Mouse (Mus musculus) intestine, postnatal 0 days (tissue): ENCODE measurements around the gene Hdac9. TPM values are rescaled to one million over a fixed set of nuclear protein-coding genes. Genes with fewer than 3 reads are reported as not detected.

Experiments used
- ATAC-seq: fragments of 200-750 bp; cut with Nextera tagmentation; 2 replicates; pipeline ENCODE4 v1.8.0; 2017; ENCODE audit warnings: mild to moderate bottlenecking, moderate TSS enrichment, moderate library complexity
- H3K27ac ChIP-seq: fragments of 300-500 bp; sonication (generic); 2 replicates; pipeline ENCODE4 v1.5.1; 2014; ENCODE audit warnings: mild to moderate bottlenecking, low read depth, low read length, moderate library complexity
- H3K27me3 ChIP-seq: fragments of 300-500 bp; sonication (generic); replicated peaks from 2 replicates; pipeline ENCODE4 v1.6.1; 2014; ENCODE audit warnings: low read length, mixed read lengths; ENCODE audit not compliant: control insufficient read depth, insufficient read depth
- H3K36me3 ChIP-seq: fragments of 300-500 bp; sonication (generic); 2 replicates; pipeline ENCODE4 v1.6.1; 2014; ENCODE audit warnings: mild to moderate bottlenecking, moderate library complexity; ENCODE audit not compliant: control insufficient read depth, insufficient read depth
- H3K4me1 ChIP-seq: fragments of 300-500 bp; sonication (generic); replicated peaks from 2 replicates; pipeline ENCODE4 v1.6.1; 2014; ENCODE audit warnings: antibody characterized with exemption, low read length, mixed read lengths; ENCODE audit not compliant: control insufficient read depth, insufficient read depth
- H3K4me2 ChIP-seq: fragments of 300-500 bp; sonication (generic); replicated peaks from 2 replicates; pipeline ENCODE4 v1.6.1; 2014; ENCODE audit warnings: low read depth, mild to moderate bottlenecking, moderate library complexity
- H3K4me3 ChIP-seq: fragments of 300-500 bp; sonication (generic); 2 replicates; pipeline ENCODE4 v1.5.1; 2014; ENCODE audit warnings: low read depth, low read length
- H3K9ac ChIP-seq: fragments of 300-500 bp; sonication (generic); 2 replicates; pipeline ENCODE4 v1.6.1; 2014; ENCODE audit warnings: mild to moderate bottlenecking, low read depth, low read length
- H3K9me3 ChIP-seq: fragments of 300-500 bp; sonication (generic); 2 replicates; pipeline ENCODE4 v1.6.1; 2016; ENCODE audit warnings: mixed run types; ENCODE audit not compliant: control insufficient read depth
- CTCF ChIP-seq: sonication (generic); IDR thresholded peaks from 2 replicates; pipeline ENCODE4 v1.5.1; 2016; ENCODE audit warnings: low read depth, mild to moderate bottlenecking, control low read depth, antibody characterized with exemption, moderate library complexity
- WGBS: fragments of 180-500 bp; shearing (Covaris S2); extraction: QIAGEN DNeasy Blood & Tissue Kit; methylation state at CpG from one replicate; pipeline ENCODE4 v1.1.7; 2014; 5-methylcytosine and 5-hydroxymethylcytosine counted together
- polyA plus RNA-seq: library from polyadenylated mRNA; unstranded; fragments of >200 nt; fragmentation: Nextera tagmentation; extraction: Ambion mirVana; gene quantifications from 2 replicates; pipeline ENCODE4 v1.2.1, GENCODE M21; 2015

Hdac9 gene
- polyA plus RNA-seq, 1 experiment from 2014 or later, result 1.4 TPM

GRCm38 (mm10) chr12:34151336-34151735 lies 765.6 kb downstream of the Hdac9 start:
- Histone ChIP-seq H3K4me3 (no peak overlapping the region), H3K9me3 (no peaks in the 10 kb centered on the region), H3K36me3 (no peaks in the 10 kb centered on the region), H3K4me2 (no peak overlapping the region), H3K27ac (no peak overlapping the region), H3K27me3 (no peaks in the 10 kb centered on the region), H3K4me1 (no peaks in the 10 kb centered on the region), H3K9ac (no peak overlapping the region)
- TF ChIP-seq CTCF, result no peak
- no peak for ATAC-seq
- WGBS, result 60% methylated on average over 3 of the region's 3 CpGs

GRCm38 (mm10) chr12:34142743-34143142 lies 774.2 kb downstream of the Hdac9 start:
- ATAC-seq, result no peak
- H3K27ac ChIP-seq, result no peak overlapping the region
- H3K9ac ChIP-seq, result no peak overlapping the region
- no peaks in the 10 kb centered on the region for H3K9me3 ChIP-seq
- H3K4me1 ChIP-seq, result no peaks in the 10 kb centered on the region
- TF ChIP-seq CTCF, result no peak
- no peaks in the 10 kb centered on the region for H3K36me3 ChIP-seq
- no peak overlapping the region for H3K4me3 ChIP-seq
- H3K4me2 ChIP-seq, result no peak overlapping the region
- H3K27me3 ChIP-seq, result no peaks in the 10 kb centered on the region
- 74% methylated on average over 2 of the region's 2 CpGs for WGBS

- no peak overlapping the region for H3K4me3 ChIP-seq
- H3K27me3 ChIP-seq, result no peaks in the 10 kb centered on the region
- no peak overlapping the region for H3K9ac ChIP-seq
- H3K4me2 ChIP-seq, result no peak overlapping the region
- ATAC-seq, result no peak
- H3K4me1 ChIP-seq, result no peaks in the 10 kb centered on the region
- H3K9me3 ChIP-seq, result no peaks in the 10 kb centered on the region
- WGBS, result 27% methylated on average over 1 of the region's 1 CpGs
- no peak overlapping the region for H3K27ac ChIP-seq
- no peak for TF ChIP-seq CTCF
- H3K36me3 ChIP-seq, result no peaks in the 10 kb centered on the region
These were observed 803.6 kb downstream of the Hdac9 start for GRCm38 (mm10) chr12:34113336-34113735.

GRCm38 (mm10) chr12:34092953-34093352 lies 823.9 kb downstream of the Hdac9 start:
- Histone ChIP-seq H3K36me3 (no peaks in the 10 kb centered on the region), H3K27ac (no peak overlapping the region), H3K9me3 (no peaks in the 10 kb centered on the region), H3K27me3 (no peaks in the 10 kb centered on the region), H3K4me1 (no peaks in the 10 kb centered on the region), H3K4me2 (no peak overlapping the region), H3K9ac (no peak overlapping the region), H3K4me3 (no peak overlapping the region)
- 72% methylated on average over 4 of the region's 4 CpGs for WGBS
- no peak for TF ChIP-seq CTCF
- ATAC-seq, result no peak

- no peaks in the 10 kb centered on the region for H3K4me1 ChIP-seq
- no peak overlapping the region for H3K4me2 ChIP-seq
- H3K9me3 ChIP-seq, result no peaks in the 10 kb centered on the region
- 81% methylated on average over 1 of the region's 1 CpGs for WGBS
- ATAC-seq, result no peak
- H3K27me3 ChIP-seq, result no peaks in the 10 kb centered on the region
- H3K9ac ChIP-seq, result no peak overlapping the region
- no peak for TF ChIP-seq CTCF
- no peak overlapping the region for H3K4me3 ChIP-seq
- H3K36me3 ChIP-seq, result no peaks in the 10 kb centered on the region
- H3K27ac ChIP-seq, result no peak overlapping the region
These were observed 825.0 kb downstream of the Hdac9 start for GRCm38 (mm10) chr12:34091851-34092250.

- no peak overlapping the region for H3K4me2 ChIP-seq
- H3K9me3 ChIP-seq, result no peaks in the 10 kb centered on the region
- no peak for TF ChIP-seq CTCF
- H3K27me3 ChIP-seq, result no peaks in the 10 kb centered on the region
- H3K36me3 ChIP-seq, result no peaks in the 10 kb centered on the region
- WGBS, result 67% methylated on average over 2 of the region's 2 CpGs
- no peak for ATAC-seq
- no peak overlapping the region for H3K4me3 ChIP-seq
- H3K4me1 ChIP-seq, result no peaks in the 10 kb centered on the region
- no peak overlapping the region for H3K27ac ChIP-seq
- H3K9ac ChIP-seq, result no peak overlapping the region
These were observed 829.5 kb downstream of the Hdac9 start for GRCm38 (mm10) chr12:34087292-34087942.

- Histone ChIP-seq H3K4me2 (no peak overlapping the region), H3K36me3 (no peaks in the 10 kb centered on the region), H3K27me3 (no peaks in the 10 kb centered on the region), H3K4me3 (no peak overlapping the region), H3K27ac (no peak overlapping the region), H3K9me3 (no peaks in the 10 kb centered on the region), H3K9ac (no peak overlapping the region), H3K4me1 (no peaks in the 10 kb centered on the region)
- TF ChIP-seq CTCF, result no peak
- WGBS, result 87% methylated on average over 2 of the region's 2 CpGs
- ATAC-seq, result no peak
These were observed 839.9 kb downstream of the Hdac9 start for GRCm38 (mm10) chr12:34076981-34077380.
